Mouse (Mus musculus) T-helper 17 cell (primary cell): ENCODE measurements around the gene Btbd3.

Experiments
- in situ Hi-C, 2 experiments: fragments of 300-600 bp; cut with MboI, MseI; formaldehyde crosslinking; loops; 1 replicate in 1 of 2; 2 replicates in 1 of 2; pipeline ENCODE4 v1.15.1; 2025; ENCODE audit warnings: high pct_unique_total_duplicates in 2 of 2

The Btbd3 gene

DNA sequence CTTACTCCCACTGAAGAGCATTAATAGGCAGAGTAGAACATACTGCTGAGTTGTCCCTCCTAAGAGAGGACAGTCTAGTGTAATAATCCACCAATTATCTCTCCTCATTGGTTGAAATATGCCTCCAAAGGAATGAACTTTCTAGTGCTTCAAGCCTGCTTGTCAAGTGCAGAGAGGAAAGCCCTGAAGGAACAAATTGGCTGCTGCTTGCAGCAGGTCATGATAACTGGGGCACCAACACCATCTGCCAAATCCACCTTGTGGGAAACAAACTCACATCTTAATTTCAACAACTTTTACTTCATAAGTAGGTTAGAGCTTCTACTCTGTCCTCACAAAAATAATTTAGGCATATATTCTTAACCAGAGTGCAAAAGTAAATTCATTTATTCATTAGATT lies 122.5 kb downstream of the Btbd3 start:
- in situ Hi-C loops, result no loop called here

DNA sequence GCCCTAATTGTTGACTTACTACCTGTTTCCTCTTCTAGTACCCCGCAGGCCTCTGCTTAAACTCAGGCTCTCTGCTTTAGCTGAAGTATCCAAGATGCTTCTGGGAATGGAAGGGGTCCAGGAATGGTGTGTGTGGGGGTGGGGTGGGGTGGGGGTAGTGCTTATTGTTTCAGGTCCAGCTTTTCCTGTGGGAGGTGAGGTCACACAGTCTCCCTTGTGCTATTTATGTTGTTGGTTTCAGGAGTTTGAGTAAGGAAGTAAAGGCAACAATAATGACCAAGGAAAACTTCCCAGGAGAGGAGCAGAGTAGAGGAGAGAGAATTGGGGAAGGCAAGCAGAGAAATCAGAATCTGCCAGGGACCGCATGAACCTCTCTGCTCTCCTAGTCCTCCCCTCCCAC lies 128.4 kb downstream of the Btbd3 start:
- in situ Hi-C loops, result no loop called here

DNA sequence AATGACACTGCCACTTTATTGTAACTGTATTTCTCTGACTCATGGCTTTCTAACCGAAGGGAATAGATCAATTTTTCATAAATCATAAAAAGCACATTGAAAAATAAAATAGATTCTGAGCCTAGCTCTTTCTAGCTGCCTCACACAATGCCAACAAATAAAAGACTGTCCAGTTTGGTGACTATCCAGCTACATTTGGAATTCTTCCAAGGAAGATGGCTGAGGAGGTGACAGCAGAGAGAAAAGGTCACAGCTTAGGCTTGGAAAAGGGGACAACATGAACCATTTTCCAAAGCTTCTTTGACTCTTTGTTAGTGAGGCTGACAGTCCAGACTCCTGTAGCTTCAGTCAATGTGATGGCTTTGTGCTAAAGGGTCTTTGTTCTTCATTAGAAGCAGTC lies 132.2 kb downstream of the Btbd3 start:
- in situ Hi-C loops, result no loop called here

DNA sequence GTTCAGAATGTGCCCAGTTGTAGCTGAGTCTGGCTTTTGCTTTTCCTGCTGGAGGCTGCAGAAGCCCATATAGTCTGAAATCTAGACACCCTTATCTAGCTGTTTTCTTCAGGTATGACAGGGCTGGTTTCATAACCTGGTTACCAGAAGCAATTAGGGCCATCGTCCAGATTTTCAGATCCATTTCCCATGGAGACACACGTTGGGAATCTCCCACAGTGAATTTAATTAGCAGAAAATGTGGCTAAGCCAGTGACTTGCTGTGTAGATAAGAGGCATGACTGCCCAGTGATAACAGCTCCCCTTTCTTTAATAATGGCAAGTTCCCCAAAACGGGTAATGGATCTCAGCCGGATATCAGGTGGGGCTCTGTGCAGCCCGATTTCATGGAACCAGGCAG lies 146.7 kb downstream of the Btbd3 start:
- in situ Hi-C loops, result no loop called here

DNA sequence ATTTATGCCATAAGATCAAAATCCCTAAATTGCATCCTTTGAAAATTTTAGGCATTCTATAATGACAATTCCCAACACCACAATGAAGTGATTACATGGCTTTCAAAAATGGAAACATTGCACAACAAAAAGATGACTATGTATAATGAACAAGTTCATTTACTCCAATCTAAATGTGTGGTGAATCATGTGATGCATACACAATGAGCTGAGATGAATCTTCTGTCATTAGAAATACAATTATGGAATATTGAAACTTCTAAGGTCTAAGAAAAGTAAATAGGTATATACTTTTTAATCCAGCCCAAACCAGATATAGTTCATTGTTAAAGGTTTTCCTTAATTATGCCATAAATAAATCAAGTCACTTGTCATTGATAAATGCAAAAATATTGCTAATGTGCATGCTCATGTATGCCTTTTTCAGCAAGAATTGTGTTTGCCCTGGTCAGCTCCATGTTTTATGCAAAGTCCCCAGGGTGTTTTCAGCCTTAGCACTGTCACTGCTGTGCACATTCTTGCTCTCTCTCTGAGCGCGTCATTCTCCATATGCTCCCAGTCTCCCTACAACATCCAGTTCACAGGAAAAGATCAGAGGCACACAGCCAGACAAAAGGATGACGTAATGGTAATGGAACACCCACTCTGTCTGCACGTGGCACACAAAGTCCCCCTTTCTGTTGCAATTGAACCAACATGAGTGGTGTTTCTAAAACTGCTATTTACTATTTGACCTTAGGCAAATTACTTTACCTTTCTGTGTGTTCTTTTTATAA lies 149.6 kb downstream of the Btbd3 start:
- in situ Hi-C loops, result no loop called here

DNA sequence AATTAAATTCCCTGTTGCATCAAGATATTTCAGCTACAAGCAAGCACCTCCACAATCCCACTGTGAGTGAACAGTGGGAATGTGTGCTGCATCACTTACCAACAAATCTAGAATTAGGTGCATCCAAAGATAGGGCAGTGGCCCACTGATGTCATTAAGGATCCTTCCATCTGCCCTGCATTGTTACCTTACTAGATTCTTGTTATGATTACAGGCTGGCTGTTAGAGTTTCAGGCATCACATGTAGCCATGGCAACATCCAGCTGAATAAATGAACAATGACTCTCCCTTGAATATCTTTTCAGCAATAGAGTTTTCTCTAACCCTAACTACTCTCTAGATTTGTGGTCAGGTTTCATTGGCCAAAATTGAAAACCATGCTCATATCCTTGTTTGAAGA lies 150.3 kb downstream of the Btbd3 start:
- in situ Hi-C loops, result no loop called here

DNA sequence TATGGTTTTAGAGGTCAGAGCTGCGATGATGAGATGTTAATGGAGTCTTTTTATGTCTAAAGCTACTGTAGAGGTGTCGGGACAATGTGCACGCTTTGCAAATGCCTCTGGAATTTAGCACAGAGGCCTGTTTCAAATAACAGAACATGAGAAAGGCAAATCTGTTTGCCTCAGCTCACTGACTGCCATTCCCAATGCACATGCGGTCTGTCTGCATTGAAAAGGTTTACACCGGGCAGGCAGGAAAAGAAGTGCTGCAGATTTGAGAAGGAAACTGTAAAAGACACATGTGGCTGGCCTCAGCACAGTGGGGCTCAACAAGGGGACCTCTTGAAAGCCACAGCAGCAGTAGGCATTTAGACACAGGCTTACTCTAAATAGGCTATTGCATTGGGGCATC lies 156.2 kb downstream of the Btbd3 start:
- in situ Hi-C loops, result no loop called here

DNA sequence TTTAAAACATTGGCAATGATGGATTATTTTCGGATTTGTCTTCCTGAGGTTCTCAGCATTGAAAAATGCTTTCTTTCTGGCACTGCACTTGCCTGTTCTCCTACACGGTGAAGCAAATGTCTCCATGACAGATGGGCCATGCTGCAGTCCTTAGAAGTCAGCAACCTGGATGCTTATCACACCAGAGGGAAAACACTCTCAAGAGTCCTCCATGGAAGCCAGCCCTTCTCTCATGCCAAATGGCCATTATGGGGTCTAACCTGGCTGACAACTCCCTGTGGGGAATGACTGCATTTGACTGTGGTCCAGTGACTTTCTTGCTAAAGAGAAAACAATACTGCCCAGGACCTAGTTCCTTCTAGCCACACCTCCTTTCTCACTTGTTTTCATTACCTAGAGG lies 166.0 kb downstream of the Btbd3 start:
- in situ Hi-C loops, result loop anchor here in 1 of 2 experiments (10.0 kb wide), 1 partner anchor 298 kb away; no protein-coding TSS in a partner anchor

DNA sequence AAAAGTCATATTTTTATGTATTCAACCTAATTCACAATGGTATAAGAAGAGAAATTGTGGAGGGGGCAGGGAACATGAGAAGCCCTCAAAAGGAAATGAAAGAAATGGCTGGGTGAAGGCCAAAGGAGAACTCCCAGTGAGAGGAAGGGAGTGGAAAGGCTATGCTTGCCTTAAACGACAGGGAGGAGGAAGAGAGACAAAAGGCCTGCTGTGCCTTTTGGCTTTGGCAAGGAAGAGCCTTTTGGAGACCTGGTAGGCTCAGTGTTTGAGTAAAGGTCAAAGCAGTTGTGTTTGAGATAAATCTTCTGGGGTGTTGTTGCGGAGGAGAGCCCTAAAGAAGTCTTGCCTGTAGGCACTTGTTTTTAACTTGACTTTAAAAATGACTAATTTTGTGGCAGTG lies 175.6 kb downstream of the Btbd3 start:
- in situ Hi-C loops, result no loop called here

DNA sequence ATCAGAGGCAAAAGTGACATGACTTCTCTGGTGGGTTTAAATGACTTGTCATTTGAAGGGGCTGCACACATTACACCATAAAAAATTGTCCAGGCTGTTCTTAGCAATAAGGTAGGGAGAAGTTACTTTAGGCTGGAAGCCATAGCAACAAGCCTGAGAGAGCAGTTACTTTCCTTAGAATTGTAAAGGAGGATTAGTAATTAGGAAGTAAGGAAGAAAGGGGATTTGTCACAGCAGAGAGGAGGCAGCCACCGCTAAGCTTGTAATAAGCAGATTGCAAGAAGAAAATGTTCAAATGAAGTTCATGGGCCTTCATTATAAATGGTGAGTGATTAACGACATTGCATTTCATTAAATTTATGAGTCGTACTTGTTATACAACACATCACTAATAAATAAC lies 190.1 kb downstream of the Btbd3 start:
- in situ Hi-C loops, result no loop called here

DNA sequence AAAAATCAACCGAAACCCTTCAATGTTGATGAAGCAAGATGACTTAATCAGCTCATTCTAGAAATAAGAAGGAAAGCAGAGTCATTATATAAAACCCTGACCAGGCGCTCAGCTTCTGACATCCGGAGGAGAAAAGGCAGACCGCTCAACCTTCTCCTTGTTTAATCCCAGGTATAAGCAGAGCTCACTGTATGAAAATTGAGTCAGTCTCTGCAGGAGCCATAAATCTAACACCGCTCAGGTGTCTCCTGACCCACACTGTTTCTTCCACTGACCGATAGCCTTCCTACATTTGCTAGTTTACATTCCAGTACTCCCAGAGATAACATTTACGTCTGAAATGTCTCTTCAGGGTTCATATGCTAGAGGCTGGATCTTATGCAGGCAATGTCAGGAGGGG lies 190.6 kb downstream of the Btbd3 start:
- in situ Hi-C loops, result no loop called here

DNA sequence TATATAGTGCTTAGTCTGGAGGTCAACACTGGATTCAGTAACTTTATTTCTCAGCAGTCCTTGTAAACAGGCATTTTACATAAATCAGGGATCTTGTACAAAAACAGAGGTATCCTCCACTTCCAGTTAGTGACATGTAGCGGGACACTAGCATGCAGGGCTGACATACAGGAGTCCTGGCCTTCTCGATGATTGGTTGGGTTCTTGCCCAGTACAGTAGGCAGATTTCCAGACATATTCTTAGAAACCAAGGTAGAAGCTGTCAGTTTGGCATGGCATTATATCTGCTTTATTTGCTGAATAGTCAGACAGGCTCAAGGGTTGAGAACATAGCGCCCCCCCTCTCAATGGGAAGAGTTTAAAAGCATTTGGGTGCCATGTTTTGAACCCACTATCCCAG lies 191.3 kb downstream of the Btbd3 start:
- in situ Hi-C loops, result no loop called here

DNA sequence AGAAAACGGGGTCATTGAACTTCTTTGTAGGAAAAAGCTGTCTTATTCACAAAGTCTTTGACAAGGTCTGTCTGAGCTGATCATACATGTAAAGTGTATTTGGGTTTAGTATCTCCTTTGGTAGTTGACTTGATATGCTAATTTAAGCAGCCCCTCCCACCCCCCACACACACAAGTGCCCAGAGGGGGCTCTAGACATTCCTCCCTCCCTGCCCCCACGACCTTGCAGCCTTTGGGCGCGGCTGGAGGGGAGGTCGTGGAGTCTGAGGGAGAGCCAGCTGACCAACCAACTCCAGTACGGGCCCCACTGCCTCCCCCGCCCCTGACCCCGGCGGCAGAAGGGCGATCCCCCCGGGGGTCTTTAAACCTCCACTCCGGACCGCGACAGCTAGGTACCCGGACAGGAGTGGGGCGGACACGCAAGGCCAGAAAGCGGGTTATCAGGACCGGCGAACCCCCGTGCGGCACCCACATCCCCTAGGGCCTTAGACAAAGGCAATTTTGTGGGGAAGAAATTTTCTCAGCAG lies 211.7 kb downstream of the Btbd3 start:
- in situ Hi-C loops, result no loop called here

DNA sequence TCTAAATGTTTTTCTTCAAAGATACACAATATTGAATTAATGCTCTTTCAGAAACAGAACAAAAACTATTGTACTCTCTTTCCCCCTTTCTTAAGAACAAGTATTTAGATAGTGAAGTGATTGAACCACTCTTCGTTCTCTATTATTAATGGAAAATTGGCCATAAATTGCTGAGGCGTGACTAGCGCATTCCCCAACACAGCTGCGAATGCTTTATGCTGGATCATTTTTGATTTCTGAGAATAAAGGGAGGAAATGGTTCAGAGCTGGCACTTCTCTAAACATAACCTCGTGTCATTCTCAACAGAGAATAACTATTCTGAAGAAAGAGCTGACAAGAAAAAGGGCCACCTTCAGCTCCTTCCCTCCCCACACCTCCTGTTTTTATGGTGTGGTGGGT lies 217.0 kb downstream of the Btbd3 start:
- in situ Hi-C loops, result no loop called here

DNA sequence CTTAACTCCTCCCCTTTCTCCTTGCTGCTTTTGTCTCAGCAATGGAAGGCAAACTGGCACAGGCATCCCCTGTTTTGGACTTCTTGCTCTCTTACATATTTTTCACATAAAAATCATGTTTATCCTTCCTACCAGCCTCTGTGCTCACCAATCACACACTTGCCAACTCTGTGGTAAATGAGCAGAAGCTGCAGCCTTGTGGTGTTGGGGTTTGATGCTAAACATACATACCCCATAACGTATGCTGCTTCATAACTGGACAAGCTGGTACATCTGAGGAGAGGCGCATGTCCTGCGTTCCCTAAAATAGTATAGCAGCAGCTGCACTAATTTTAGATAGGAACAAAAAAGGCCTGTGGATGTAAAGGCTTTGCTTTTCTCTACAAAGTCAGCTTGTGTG lies 220.1 kb downstream of the Btbd3 start:
- in situ Hi-C loops, result no loop called here

DNA sequence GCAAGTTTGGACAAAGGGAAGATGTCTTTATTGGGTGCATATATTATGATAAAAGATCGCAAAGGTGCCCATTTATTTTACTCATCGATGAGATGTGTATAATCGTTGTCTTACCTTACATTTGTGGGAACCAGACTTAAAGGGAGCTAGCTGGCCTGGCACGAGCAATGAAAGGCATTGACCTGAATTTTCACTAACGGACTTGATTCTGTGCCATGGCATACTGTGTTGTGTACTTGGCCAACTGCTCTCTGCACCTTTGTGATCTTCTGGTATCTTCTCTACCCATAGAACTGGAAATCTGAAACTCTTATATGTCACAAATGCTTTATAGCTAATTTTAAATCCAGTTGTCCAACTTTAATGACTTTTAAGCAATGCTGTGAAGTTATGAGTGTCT lies 220.9 kb downstream of the Btbd3 start:
- in situ Hi-C loops, result no loop called here

DNA sequence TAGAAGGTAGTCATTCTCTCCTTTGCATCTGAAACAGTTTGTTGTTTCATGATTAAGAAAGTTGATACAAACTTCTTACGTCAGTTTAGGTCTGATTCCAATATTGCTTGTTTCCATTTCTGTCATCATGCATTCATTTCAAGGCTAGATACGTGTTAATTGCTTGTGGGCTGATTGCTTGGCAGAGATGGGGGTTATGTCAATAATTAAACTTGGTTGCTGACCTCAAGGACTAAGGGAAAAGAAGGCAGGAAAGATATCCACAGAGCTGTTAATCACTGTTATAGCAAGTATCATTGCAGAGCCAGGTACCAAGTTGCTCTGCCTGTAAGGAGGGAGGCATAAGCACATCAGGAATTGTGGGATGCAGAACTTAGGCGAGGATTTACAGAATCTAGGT lies 226.2 kb downstream of the Btbd3 start:
- in situ Hi-C loops, result no loop called here

DNA sequence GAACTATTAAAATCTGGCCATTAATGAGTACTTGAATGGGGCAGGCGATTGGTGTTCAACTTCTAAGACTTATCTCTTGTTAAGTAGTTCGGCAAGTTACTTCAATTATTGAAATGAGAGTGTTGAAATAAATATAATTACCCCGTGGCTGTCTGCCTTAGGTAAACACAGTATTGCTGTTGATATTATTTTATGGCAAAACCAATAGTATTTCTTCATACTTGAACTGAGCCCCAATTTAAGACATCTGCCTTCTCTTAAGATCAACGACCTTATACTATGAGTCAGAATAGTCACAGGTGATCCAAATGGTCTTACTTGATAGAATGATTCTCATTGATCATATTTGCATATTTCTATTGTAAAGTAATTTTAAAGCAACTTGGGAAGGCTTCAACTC lies 228.5 kb downstream of the Btbd3 start:
- in situ Hi-C loops, result no loop called here

DNA sequence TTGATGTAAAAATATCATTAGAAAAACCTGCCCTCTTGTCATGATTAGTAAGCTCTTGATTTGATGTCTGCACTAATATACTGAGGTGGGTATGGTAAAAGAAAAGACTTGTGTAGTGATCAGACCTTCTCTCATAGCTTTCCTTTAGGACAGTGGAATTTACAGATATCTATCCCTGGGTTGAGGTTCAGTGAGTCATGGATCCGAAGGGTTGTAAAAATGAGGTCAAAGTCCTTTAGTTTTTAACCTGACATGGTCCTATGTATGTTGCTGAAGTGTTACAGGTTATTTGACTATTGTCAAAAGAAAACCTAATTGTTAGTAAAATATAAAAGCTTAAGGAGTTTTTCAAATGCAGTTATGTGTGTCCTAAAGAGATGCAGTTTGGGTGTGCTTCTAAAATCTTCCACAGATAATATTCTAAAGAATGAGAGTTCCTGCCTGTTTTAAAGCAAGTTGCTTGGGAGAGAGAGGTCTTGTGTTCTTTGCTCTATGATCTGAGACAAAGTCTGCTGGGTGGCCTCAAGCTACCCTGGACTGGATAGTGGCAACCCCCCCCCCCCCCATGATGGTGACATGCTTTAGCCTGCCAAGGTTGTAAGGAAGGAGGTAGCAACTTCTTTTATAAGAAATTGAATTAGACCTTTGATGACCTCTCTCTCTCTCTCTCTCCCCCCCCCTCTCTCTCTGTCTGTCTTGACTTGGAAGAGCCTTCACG lies 234.5 kb downstream of the Btbd3 start:
- in situ Hi-C loops, result no loop called here

DNA sequence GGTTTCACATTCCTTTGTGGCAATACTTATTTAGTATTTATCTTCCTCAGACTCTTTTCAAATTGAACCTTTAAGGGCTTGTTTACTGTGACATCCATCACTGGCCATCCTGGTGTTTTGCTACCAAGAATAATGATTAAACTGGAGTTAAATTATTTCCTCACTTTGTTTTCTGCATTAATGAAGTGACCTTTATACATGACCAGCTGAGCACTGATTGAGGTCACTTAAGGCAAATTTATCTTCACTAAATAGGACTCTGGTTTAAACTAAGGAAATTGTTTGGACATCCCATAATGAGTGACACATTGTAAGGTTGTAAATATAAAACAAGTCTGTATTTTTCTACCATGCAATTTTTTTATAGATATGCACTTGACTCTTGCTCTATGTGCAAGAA lies 235.8 kb downstream of the Btbd3 start:
- in situ Hi-C loops, result no loop called here

DNA sequence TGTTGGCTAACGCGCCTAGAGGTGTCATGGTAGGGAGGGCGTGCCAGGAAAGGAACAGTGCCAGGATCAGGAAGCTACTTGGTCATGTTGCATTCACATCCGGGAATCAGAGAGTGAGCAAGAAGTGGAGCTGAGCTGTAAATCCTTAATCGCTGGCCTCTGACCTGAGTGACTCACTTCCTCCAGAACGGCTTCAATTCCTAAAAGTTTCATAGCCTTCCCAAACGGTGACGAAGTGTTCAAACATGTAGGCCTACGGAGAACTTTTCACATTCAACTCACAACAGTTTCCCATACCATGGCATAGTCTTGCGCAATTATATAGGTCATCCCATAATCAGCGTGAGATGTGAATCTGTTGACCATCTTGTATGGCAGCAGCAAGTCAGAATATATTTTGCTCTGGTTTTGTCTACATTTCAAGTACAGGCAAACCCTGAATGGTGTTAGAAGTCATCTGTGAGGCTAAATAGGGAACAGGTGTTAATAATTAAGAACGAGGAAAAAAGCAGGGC lies 247.6 kb downstream of the Btbd3 start:
- in situ Hi-C loops, result no loop called here

DNA sequence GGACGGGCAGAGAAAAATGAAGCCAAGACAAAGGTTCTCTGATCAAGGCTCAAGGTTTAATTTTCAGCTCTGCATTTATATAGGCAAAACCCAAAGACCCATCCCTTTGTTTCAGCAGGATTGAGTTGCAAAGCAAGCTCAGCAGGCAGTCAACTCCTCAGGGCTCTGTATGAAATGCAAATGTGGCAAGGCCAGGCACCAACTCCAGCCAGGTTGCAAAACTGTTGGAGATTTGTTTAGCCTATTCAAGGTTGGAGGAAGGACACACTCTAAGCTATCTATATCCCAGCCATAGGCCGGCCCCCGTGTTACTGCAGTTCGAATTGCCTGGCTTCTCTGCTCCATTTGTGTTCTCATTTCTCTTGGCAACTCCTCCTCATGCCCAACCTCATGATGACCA lies 259.2 kb downstream of the Btbd3 start:
- in situ Hi-C loops, result no loop called here

DNA sequence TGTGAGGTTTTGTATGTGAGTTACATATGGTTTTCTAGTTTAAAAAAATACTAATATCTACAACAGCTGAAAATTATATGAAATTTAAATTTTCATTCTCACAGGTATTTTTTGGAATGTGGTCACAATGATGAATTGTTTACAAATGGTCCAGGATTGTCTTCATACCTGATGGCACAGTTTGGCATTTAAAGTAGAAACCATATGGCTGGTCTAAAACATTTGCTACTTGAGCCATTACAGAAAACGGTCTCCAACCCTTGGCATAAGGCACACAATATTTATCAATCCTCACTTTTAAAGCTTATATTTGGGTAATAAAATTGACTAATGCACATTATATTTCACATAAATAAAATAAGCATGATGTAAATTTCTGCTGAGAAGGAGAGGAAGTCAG lies 272.1 kb downstream of the Btbd3 start:
- in situ Hi-C loops, result no loop called here
